Mouse (Mus musculus) left cerebral cortex, adult 2 months (tissue): Measurements from ENCODE around the gene Orai3. TPM values are rescaled to one million over a fixed set of nuclear protein-coding genes. Genes with fewer than 3 reads are reported as not detected.
A peak's percentile ranks its signal among the peaks of the same experiment; 100 is the strongest.

Experiments
- DNase-seq, 2 experiments: peaks; one replicate each; pipeline ENCODE4 v3.0.0; 2021 to 2022; ENCODE audit warnings: low spot score in 2 of 2, mixed read lengths in 1 of 2; ENCODE audit errors: extremely low spot score in 1 of 2
- H3K27ac ChIP-seq: fragments of 200-600 bp; 2 replicates; pipeline ENCODE4 v1.8.1; 2022
- H3K4me3 ChIP-seq: fragments of 200-600 bp; 2 replicates; pipeline ENCODE4 v1.8.1; 2022
- CTCF ChIP-seq: fragments of 200-600 bp; IDR thresholded peaks from 2 replicates; pipeline ENCODE4 v1.8.1; 2022; ENCODE audit warnings: antibody characterized with exemption, mild to moderate bottlenecking, moderate library complexity
- intact Hi-C: fragments of 180-260 bp; cut with DNase I; formaldehyde crosslinking; loops from one replicate; pipeline ENCODE4 v1.15.1; 2025
- total RNA-seq, 2 experiments: library from RNA; stranded (reverse); gene quantifications; 2 replicates each; pipeline ENCODE4 v1.2.3; 2021

Orai3 gene
- total RNA-seq, 2 experiments from 2014 or later, result 19.8 to 21.8 TPM

- TF ChIP-seq CTCF, result no peak
- peak within 1 kb of the TSS; percentile 86 for H3K4me3 ChIP-seq
- intact Hi-C loops, result loop anchor here (2.0 to 5.0 kb wide), 2 partner anchors 64 to 191 kb away; partner anchors contain the start of gene Fus
- peak; percentile 88 to 89 for DNase-seq
- peak within 1 kb of the TSS; percentile 100 for H3K27ac ChIP-seq
These were observed 6.8 kb downstream of the Orai3 start, which contains the start of gene Setd1a for GRCm38 (mm10) chr7:127776426-127776825. TSS of gene Setd1a (plus strand) at chr7:127776670.

- intact Hi-C loops, result loop anchor here (2.0 to 5.0 kb wide), 2 partner anchors 64 to 190 kb away; partner anchors contain the start of gene Fus
These were observed 7.4 kb downstream of the Orai3 start for GRCm38 (mm10) chr7:127776878-127777473.

GRCm38 (mm10) chr7:127777474-127778266 is 8.1 kb downstream of the Orai3 start:
- Histone ChIP-seq H3K4me3 (peak overlapping the region; percentile 86), H3K27ac (peak overlapping the region; percentile 100)
- TF ChIP-seq CTCF, result no peak
- peak; percentile 45 to 61 for DNase-seq
- intact Hi-C loops, result loop anchor here (2.0 to 5.0 kb wide), 2 partner anchors 63 to 190 kb away; partner anchors contain the start of gene Fus

More at GRCm38 (mm10) chr7:127776878-127777473, 7.4 kb downstream of the Orai3 start:
- DNase-seq, result peak; percentile 95 to 96
- Histone ChIP-seq H3K27ac (peak overlapping the region; percentile 100), H3K4me3 (peak overlapping the region; percentile 86)
- TF ChIP-seq CTCF, result no peak

DNA sequence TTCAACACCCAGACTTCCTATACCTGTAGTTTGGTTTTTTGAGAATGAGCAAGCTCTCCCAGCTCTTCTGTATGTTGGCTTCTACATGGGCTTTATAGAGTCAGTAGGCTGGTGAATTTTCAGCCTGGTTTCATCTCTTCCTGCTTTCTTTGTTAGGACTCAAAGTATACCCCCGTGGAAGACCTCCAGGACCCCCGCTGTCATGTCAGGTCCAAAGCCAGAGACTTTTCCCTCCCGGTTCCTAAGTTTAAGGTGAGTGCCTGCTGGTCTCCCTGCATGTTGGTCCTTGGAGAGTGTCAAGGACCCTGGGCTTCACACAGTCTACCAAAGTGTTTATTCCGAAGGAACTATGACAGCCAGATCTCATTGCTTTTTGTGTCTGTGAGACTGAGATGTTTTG is 8.7 kb downstream of the Orai3 start:
- intact Hi-C loops, result loop anchor here (5.0 kb wide), 1 partner anchor 189 kb away; the partner anchor contains the start of gene Fus
- peak overlapping the region; percentile 86 for H3K4me3 ChIP-seq
- no peak for TF ChIP-seq CTCF
- H3K27ac ChIP-seq, result no peak overlapping the region; the same call in 1 of the 2 replicates
- no peak for DNase-seq

GRCm38 (mm10) chr7:127785308-127785707 is 15.7 kb downstream of the Orai3 start, which contains the start of gene Gm49388:
TSS of gene Gm49388 (plus strand) at chr7:127785608.
- intact Hi-C loops, result no loop called here
- no peak for TF ChIP-seq CTCF

GRCm38 (mm10) chr7:127797076-127797845 is 27.6 kb downstream of the Orai3 start:
- no peak overlapping the region for H3K27ac ChIP-seq
- intact Hi-C loops, result no loop called here
- no peak for DNase-seq
- no peak for TF ChIP-seq CTCF
- no peak overlapping the region for H3K4me3 ChIP-seq

More at GRCm38 (mm10) chr7:127785308-127785707, 15.7 kb downstream of the Orai3 start, which contains the start of gene Gm49388:
- no peak within 1 kb of the TSS for H3K27ac ChIP-seq
- no peak for DNase-seq
- no peak within 1 kb of the TSS for H3K4me3 ChIP-seq

DNA sequence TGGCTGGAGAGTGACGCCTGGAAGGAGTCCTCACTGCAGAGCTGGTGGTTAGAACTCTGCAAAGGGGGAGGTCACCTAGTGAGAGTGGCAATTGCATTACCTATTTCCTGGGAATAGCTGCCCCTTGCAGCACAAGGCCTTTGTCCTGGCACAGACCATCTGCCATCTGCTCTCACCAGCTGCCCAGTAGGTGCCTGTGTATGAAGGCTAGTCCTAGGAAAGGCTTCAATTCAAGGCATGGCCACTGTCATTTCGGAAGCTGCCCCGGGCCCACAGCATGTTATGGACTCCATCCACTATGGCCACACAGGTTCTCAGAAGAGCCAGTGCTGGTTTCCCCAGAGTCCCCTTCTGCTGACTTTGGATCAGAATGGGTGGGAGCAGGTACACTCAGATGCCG is 29.0 kb downstream of the Orai3 start:
- Histone ChIP-seq H3K27ac (no peak overlapping the region), H3K4me3 (no peak overlapping the region)
- no peak for TF ChIP-seq CTCF
- no peak for DNase-seq
- intact Hi-C loops, result no loop called here

GRCm38 (mm10) chr7:127799211-127799610 is 29.6 kb downstream of the Orai3 start:
- no peak for TF ChIP-seq CTCF
- intact Hi-C loops, result no loop called here
- no peak for DNase-seq
- Histone ChIP-seq H3K4me3 (no peak overlapping the region), H3K27ac (no peak overlapping the region)

- H3K27ac ChIP-seq, result no peak overlapping the region
These were observed 30.1 kb downstream of the Orai3 start for GRCm38 (mm10) chr7:127799738-127800137.

GRCm38 (mm10) chr7:127800435-127801009 is 30.9 kb downstream of the Orai3 start, which contains the start of gene Hsd3b7:
TSS of gene Hsd3b7 (plus strand) at chr7:127800604.
- peak; percentile 84 to 89 for DNase-seq
- peak within 1 kb of the TSS; percentile 44 for H3K4me3 ChIP-seq
- intact Hi-C loops, result loop anchor here (1.0 kb wide), 1 partner anchor 75 kb away; no protein-coding TSS in a partner anchor
- TF ChIP-seq CTCF, result peak; percentile 97
- peak within 1 kb of the TSS; percentile 80 for H3K27ac ChIP-seq

More at GRCm38 (mm10) chr7:127799738-127800137, 30.1 kb downstream of the Orai3 start:
- no peak overlapping the region for H3K4me3 ChIP-seq
- no peak for DNase-seq
- intact Hi-C loops, result loop anchor here (1.0 kb wide), 1 partner anchor 76 kb away; no protein-coding TSS in a partner anchor
- TF ChIP-seq CTCF, result no peak
